Mouse (Mus musculus) MEL (cell line): ENCODE data around the gene Kmt2d. TPM values are rescaled to one million over a fixed set of nuclear protein-coding genes. Genes with fewer than 3 reads are reported as not detected.
A peak's percentile ranks its signal among the peaks of the same experiment; 100 is the strongest.

Experiments
- DNase-seq: peaks from one replicate; pipeline ENCODE4 v3.0.0; 2011; ENCODE audit warnings: low read depth, low spot score
- H3K27ac ChIP-seq: 2 replicates; pipeline ENCODE4 v1.5.1; 2012; ENCODE audit warnings: low read depth, mild to moderate bottlenecking, control low read depth, low read length, moderate library complexity; ENCODE audit not compliant: control insufficient read depth
- H3K27me3 ChIP-seq, 2 experiments: fragments of 150-350 bp in 1 of 2; sonication (generic) in 1 of 2; 2 replicates each; pipeline ENCODE4 v1.6.1; 2012; ENCODE audit warnings: low read length in 2 of 2, mild to moderate bottlenecking in 2 of 2, improper control_type of control experiment in 1 of 2, moderate library complexity in 1 of 2; ENCODE audit not compliant: insufficient read depth in 2 of 2, control insufficient read depth in 1 of 2
- H3K36me3 ChIP-seq, 2 experiments: 2 replicates each; pipeline ENCODE4 v1.6.1; 2012 to 2014; ENCODE audit warnings: low read length in 2 of 2, improper control_type of control experiment in 1 of 2, inconsistent platforms in 1 of 2, mild to moderate bottlenecking in 1 of 2; ENCODE audit not compliant: insufficient read depth in 2 of 2, control insufficient read depth in 1 of 2
- H3K4me1 ChIP-seq, 2 experiments: fragments of 150-350 bp in 1 of 2; sonication (generic) in 1 of 2; 2 replicates each; pipeline ENCODE4 v1.6.1; 2012; ENCODE audit warnings: low read length in 2 of 2, improper control_type of control experiment in 1 of 2, mild to moderate bottlenecking in 1 of 2; ENCODE audit not compliant: insufficient read depth in 2 of 2, control insufficient read depth in 1 of 2
- H3K4me3 ChIP-seq, 2 experiments: fragments of 150-350 bp in 1 of 2; sonication (generic) in 1 of 2; 2 replicates each; pipeline ENCODE4 v1.5.1; 2012; ENCODE audit warnings: low read depth in 2 of 2, low read length in 2 of 2, mild to moderate bottlenecking in 2 of 2, moderate library complexity in 2 of 2, control low read depth in 1 of 2, improper control_type of control experiment in 1 of 2; ENCODE audit not compliant: control insufficient read depth in 1 of 2, insufficient read depth in 1 of 2
- H3K79me2 ChIP-seq: 2 replicates; pipeline ENCODE4 v1.6.1; 2012; ENCODE audit warnings: mild to moderate bottlenecking, low read length, moderate library complexity; ENCODE audit not compliant: control insufficient read depth, poor library complexity, insufficient read depth
- H3K9ac ChIP-seq: 2 replicates; pipeline ENCODE4 v1.6.1; 2012; ENCODE audit warnings: low read depth, mild to moderate bottlenecking, control low read depth, low read length, moderate library complexity; ENCODE audit not compliant: control insufficient read depth, poor library complexity, severe bottlenecking
- H3K9me3 ChIP-seq: fragments of 150-350 bp; sonication (generic); replicated peaks from 2 replicates; pipeline ENCODE4 v1.6.1; 2012; ENCODE audit warnings: mild to moderate bottlenecking, low read length, improper control_type of control experiment, moderate library complexity; ENCODE audit not compliant: insufficient read depth
- BHLHE40 ChIP-seq: IDR thresholded peaks from 2 replicates; pipeline ENCODE4 v1.6.1; 2012; ENCODE audit warnings: low read depth, mild to moderate bottlenecking, inconsistent platforms, low read length, improper control_type of control experiment, borderline replicate concordance
- CHD1 ChIP-seq: IDR thresholded peaks from 2 replicates; pipeline ENCODE4 v1.6.1; 2012; ENCODE audit warnings: low read depth, mild to moderate bottlenecking, inconsistent platforms, low read length, improper control_type of control experiment
- CHD2 ChIP-seq: IDR thresholded peaks from 2 replicates; pipeline ENCODE4 v1.6.1; 2011; ENCODE audit warnings: low read length, improper control_type of control experiment
- E2F4 ChIP-seq: IDR thresholded peaks from 2 replicates; pipeline ENCODE4 v1.6.1; 2011; ENCODE audit warnings: low read depth, low read length, improper control_type of control experiment, borderline replicate concordance
- ELF1 ChIP-seq: IDR thresholded peaks from 2 replicates; pipeline ENCODE4 v1.6.1; 2014; ENCODE audit warnings: low read depth, mild to moderate bottlenecking, inconsistent platforms, low read length, improper control_type of control experiment, moderate library complexity
- EP300 ChIP-seq, 2 experiments: IDR thresholded peaks; 2 replicates each; pipeline ENCODE4 v1.6.1; 2011; ENCODE audit warnings: improper control_type of control experiment in 2 of 2, low read length in 2 of 2, low read depth in 1 of 2, mild to moderate bottlenecking in 1 of 2
- ETS1 ChIP-seq: IDR thresholded peaks from 2 replicates; pipeline ENCODE4 v1.6.1; 2012; ENCODE audit warnings: low read depth, mild to moderate bottlenecking, inconsistent platforms, low read length, improper control_type of control experiment, moderate library complexity
- GABPA ChIP-seq: IDR thresholded peaks from 2 replicates; pipeline ENCODE4 v1.6.1; 2012; ENCODE audit warnings: low read depth, mild to moderate bottlenecking, inconsistent platforms, low read length, improper control_type of control experiment, moderate library complexity
- GATA1 ChIP-seq: IDR thresholded peaks from 2 replicates; pipeline ENCODE4 v1.6.1; 2011; ENCODE audit warnings: low read depth, low read length, improper control_type of control experiment
- HCFC1 ChIP-seq: IDR thresholded peaks from 2 replicates; pipeline ENCODE4 v1.6.1; 2012; ENCODE audit warnings: low read depth, mild to moderate bottlenecking, inconsistent platforms, low read length, improper control_type of control experiment, moderate library complexity
- JUND ChIP-seq: IDR thresholded peaks from 2 replicates; pipeline ENCODE4 v1.6.1; 2011; ENCODE audit warnings: low read depth, mild to moderate bottlenecking, improper control_type of control experiment, low read length
- KAT2A ChIP-seq: conservative IDR thresholded peaks from 2 replicates; pipeline ENCODE4 v1.6.1; 2012; ENCODE audit warnings: low read depth, low read length, improper control_type of control experiment, inconsistent platforms
- MAFK ChIP-seq: IDR thresholded peaks from 2 replicates; pipeline ENCODE4 v1.6.1; 2011; ENCODE audit warnings: low read depth, mild to moderate bottlenecking, low read length, improper control_type of control experiment, borderline replicate concordance
- MAX ChIP-seq: IDR thresholded peaks from 2 replicates; pipeline ENCODE4 v1.6.1; 2011; ENCODE audit warnings: low read length, improper control_type of control experiment
- MAZ ChIP-seq: IDR thresholded peaks from 2 replicates; pipeline ENCODE4 v1.6.1; 2012; ENCODE audit warnings: low read depth, mild to moderate bottlenecking, inconsistent platforms, low read length, improper control_type of control experiment
- MEF2A ChIP-seq: IDR thresholded peaks from 2 replicates; pipeline ENCODE4 v1.6.1; 2014; ENCODE audit warnings: low read depth, mild to moderate bottlenecking, inconsistent platforms, low read length, improper control_type of control experiment; ENCODE audit not compliant: poor library complexity, insufficient replicate concordance, severe bottlenecking; ENCODE audit errors: extremely low read depth
- MXI1 ChIP-seq: IDR thresholded peaks from 2 replicates; pipeline ENCODE4 v1.6.1; 2011; ENCODE audit warnings: mild to moderate bottlenecking, low read depth, low read length, improper control_type of control experiment
- MYB ChIP-seq: IDR thresholded peaks from 2 replicates; pipeline ENCODE4 v1.6.1; 2011; ENCODE audit warnings: mild to moderate bottlenecking, low read depth, low read length, improper control_type of control experiment
- MYC ChIP-seq: IDR thresholded peaks from 2 replicates; pipeline ENCODE4 v1.6.1; 2011; ENCODE audit warnings: low read depth, mild to moderate bottlenecking, low read length, improper control_type of control experiment, moderate library complexity
- NELFE ChIP-seq: IDR thresholded peaks from 2 replicates; pipeline ENCODE4 v1.6.1; 2011; ENCODE audit warnings: low read depth, low read length, improper control_type of control experiment
- POLR2A ChIP-seq, 2 experiments: IDR thresholded peaks; 2 replicates each; pipeline ENCODE4 v1.6.1; 2011 to 2012; ENCODE audit warnings: low read length in 2 of 2, mild to moderate bottlenecking in 2 of 2, control low read depth in 1 of 2, improper control_type of control experiment in 1 of 2, low read depth in 1 of 2, moderate library complexity in 1 of 2; ENCODE audit not compliant: control insufficient read depth in 1 of 2, insufficient read depth in 1 of 2, poor library complexity in 1 of 2
- POLR2AphosphoS2 ChIP-seq: IDR thresholded peaks from 2 replicates; pipeline ENCODE4 v1.6.1; 2011; ENCODE audit warnings: low read length, improper control_type of control experiment
- POLR2AphosphoS5 ChIP-seq: IDR thresholded peaks from 2 replicates; pipeline ENCODE4 v1.6.1; 2012; ENCODE audit warnings: low read depth, borderline replicate concordance, mild to moderate bottlenecking, inconsistent platforms, low read length, moderate library complexity, mixed read lengths
- RAD21 ChIP-seq: IDR thresholded peaks from 2 replicates; pipeline ENCODE4 v1.6.1; 2011; ENCODE audit warnings: mild to moderate bottlenecking, low read depth, low read length, improper control_type of control experiment
- RCOR1 ChIP-seq: IDR thresholded peaks from 2 replicates; pipeline ENCODE4 v1.6.1; 2012; ENCODE audit warnings: low read depth, mild to moderate bottlenecking, inconsistent platforms, low read length, improper control_type of control experiment
- SIN3A ChIP-seq: IDR thresholded peaks from 2 replicates; pipeline ENCODE4 v1.6.1; 2012; ENCODE audit warnings: low read length, improper control_type of control experiment, inconsistent platforms
- SMC3 ChIP-seq: IDR thresholded peaks from 2 replicates; pipeline ENCODE4 v1.6.1; 2011; ENCODE audit warnings: low read depth, low read length, improper control_type of control experiment
- TAL1 ChIP-seq: IDR thresholded peaks from 2 replicates; pipeline ENCODE4 v1.6.1; 2012; ENCODE audit warnings: mild to moderate bottlenecking, inconsistent platforms, low read length, moderate library complexity, mixed read lengths
- TBP ChIP-seq: IDR thresholded peaks from 2 replicates; pipeline ENCODE4 v1.8.0; 2011; ENCODE audit warnings: low read depth, low read length, improper control_type of control experiment
- TCF12 ChIP-seq: IDR thresholded peaks from 2 replicates; pipeline ENCODE4 v1.6.1; 2014; ENCODE audit warnings: low read depth, mild to moderate bottlenecking, inconsistent platforms, low read length, improper control_type of control experiment, moderate library complexity
- UBTF ChIP-seq: IDR thresholded peaks from 2 replicates; pipeline ENCODE4 v1.6.1; 2012; ENCODE audit warnings: low read depth, mild to moderate bottlenecking, inconsistent platforms, low read length, improper control_type of control experiment, moderate library complexity, borderline replicate concordance; ENCODE audit not compliant: insufficient read depth
- USF1 ChIP-seq: IDR thresholded peaks from 2 replicates; pipeline ENCODE4 v1.6.1; 2014; ENCODE audit warnings: low read depth, mild to moderate bottlenecking, inconsistent platforms, low read length, improper control_type of control experiment, moderate library complexity
- USF2 ChIP-seq, 2 experiments: IDR thresholded peaks; 2 replicates each; pipeline ENCODE4 v1.6.1; 2011 to 2012; ENCODE audit warnings: improper control_type of control experiment in 2 of 2, low read length in 2 of 2, borderline replicate concordance in 1 of 2, inconsistent platforms in 1 of 2, low read depth in 1 of 2, mild to moderate bottlenecking in 1 of 2; ENCODE audit not compliant: insufficient read depth in 1 of 2
- ZC3H11A ChIP-seq: IDR thresholded peaks from 2 replicates; pipeline ENCODE4 v1.6.1; 2012; ENCODE audit warnings: low read depth, mild to moderate bottlenecking, inconsistent platforms, low read length, improper control_type of control experiment
- ZKSCAN1 ChIP-seq: IDR thresholded peaks from 2 replicates; pipeline ENCODE4 v1.6.1; 2012; ENCODE audit warnings: low read depth, mild to moderate bottlenecking, inconsistent platforms, low read length, improper control_type of control experiment, moderate library complexity
- ZMIZ1 ChIP-seq: IDR thresholded peaks from 2 replicates; pipeline ENCODE4 v1.6.1; 2012; ENCODE audit warnings: low read depth, mild to moderate bottlenecking, inconsistent platforms, low read length, improper control_type of control experiment, moderate library complexity
- ZNF384 ChIP-seq: IDR thresholded peaks from 2 replicates; pipeline ENCODE4 v1.6.1; 2012; ENCODE audit warnings: low read depth, mild to moderate bottlenecking, inconsistent platforms, low read length, improper control_type of control experiment
- polyA plus RNA-seq, 2 experiments: library from polyadenylated mRNA; stranded (reverse) in 1 of 2; unstranded in 1 of 2; fragments of >175 nt in 1 of 2; fragments of >200 nt in 1 of 2; gene quantifications; 2 replicates each; pipeline versions ENCODE4 v1.2.1 to v1.2.4; 2012; ENCODE audit warnings: low replicate concordance in 2 of 2, low read depth in 1 of 2; ENCODE audit not compliant: insufficient read length in 2 of 2, insufficient read depth in 1 of 2, missing spikeins in 1 of 2
- total RNA-seq: library from RNA; depleted of rRNA; stranded (reverse); fragments of 300-350 nt; gene quantifications from 2 replicates; pipeline ENCODE4 v1.2.3, GENCODE M21; 2012

The Kmt2d gene
- total and polyA plus RNA-seq, 3 experiments = 12.5 to 47.7 (median 42.0) TPM

GRCm38 (mm10) chr15:98868346-98869063 is 2.5 kb downstream of the Kmt2d start:
- Histone ChIP-seq H3K27me3 (no peaks in the 10 kb centered on the region), H3K36me3 (peaks cover 15 to 23% of the 10 kb centered on the region in 2 experiments), H3K27ac (0 out of 2 replicates have a peak overlapping the region, but pooled peaks have one; percentile 0), H3K79me2 (peaks cover 66% of the 10 kb centered on the region), H3K9me3 (no peaks in the 10 kb centered on the region), H3K4me1 (peaks cover 14 to 21% of the 10 kb centered on the region in 2 experiments), H3K4me3 (peak overlapping the region; percentile 78 to 92), H3K9ac (peak overlapping the region; percentile 96)
- peak; percentile 59 for DNase-seq
- TF ChIP-seq POLR2A (IDR thresholded peaks at IDR 0.05; ENCODE audit: control insufficient read depth in 1 of 2, insufficient read depth in 1 of 2, low read depth in 1 of 2, low read length in 2 of 2, poor library complexity in 1 of 2) (no peak), POLR2AphosphoS2 (no peak), MXI1 (no peak), MEF2A (no peak), BHLHE40 (no peak), CHD2 (no peak), USF2 (IDR thresholded peaks at IDR 0.05; ENCODE audit: borderline replicate concordance in 1 of 2, insufficient read depth in 1 of 2, low read depth in 1 of 2, low read length in 2 of 2) (no peak), ZC3H11A (no peak), NELFE (no peak), EP300 (IDR thresholded peaks at IDR 0.05; ENCODE audit: low read depth in 1 of 2, low read length in 2 of 2) (no peak), RCOR1 (no peak), HCFC1 (no peak; the same call in 1 of the 2 replicates), USF1 (0 out of 2 replicates have a peak, but pooled peaks have one; percentile 16), RAD21 (no peak), SMC3 (no peak), MYC (no peak), JUND (peak; percentile 58; the same call in 1 of the 2 replicates), TAL1 (no peak), MYB (no peak), MAFK (no peak), POLR2AphosphoS5 (no peak), KAT2A (no peak), SIN3A (peak; percentile 35; the same call in 1 of the 2 replicates), UBTF (no peak), MAZ (no peak), CHD1 (no peak), TBP (no peak), GATA1 (peak; percentile 39; the same call in 1 of the 2 replicates), ELF1 (no peak), E2F4 (no peak), GABPA (no peak), ETS1 (0 out of 2 replicates have a peak, but pooled peaks have one; percentile 23), ZKSCAN1 (no peak), ZNF384 (no peak), ZMIZ1 (no peak), MAX (no peak), TCF12 (no peak)
